Mouse (Mus musculus) hematopoietic stem cell, adult 5-6 weeks (primary cell): ENCODE results near the gene Mink1. TPM values are rescaled to one million over a fixed set of nuclear protein-coding genes. Genes with fewer than 3 reads are reported as not detected.

Experiments
- ATAC-seq, 2 experiments: fragments of 125-278 bp in 1 of 2; replicated peaks in 1 of 2; 2 replicates each; pipeline ENCODE4 v1.8.0; 2016 to 2017; ENCODE audit warnings: inconsistent platforms in 2 of 2, mild to moderate bottlenecking in 2 of 2, moderate number of reproducible peaks in 2 of 2, low read depth in 1 of 2, moderate TSS enrichment in 1 of 2; ENCODE audit not compliant: low FRiP score in 2 of 2, poor library complexity in 2 of 2, severe bottlenecking in 2 of 2, insufficient read depth in 1 of 2, low TSS enrichment in 1 of 2
- total RNA-seq: library from RNA; stranded (forward); fragments of 172-1452, 232-1000 nt; gene quantifications from 2 replicates; pipeline ENCODE4 v1.2.3, GENCODE M21; 2017

Gene Mink1
- total RNA-seq, 1 experiment from 2014 or later, result 26.4 TPM

- ATAC-seq, result no peak
Measured at GRCm38 (mm10) chr11:70643051-70643450, 80.4 kb downstream of the Mink1 start.

GRCm38 (mm10) chr11:70644564-70645103 is 82.0 kb downstream of the Mink1 start:
- no peak for ATAC-seq

- no peak for ATAC-seq
Measured at GRCm38 (mm10) chr11:70645461-70646258, 83.0 kb downstream of the Mink1 start.

- no peak for ATAC-seq
Measured at GRCm38 (mm10) chr11:70646259-70646555, 83.5 kb downstream of the Mink1 start.

GRCm38 (mm10) chr11:70646691-70647650 is 84.3 kb downstream of the Mink1 start, which contains the start of the genes Rnf167 and Slc25a11:
Rnf167 (plus strand) TSS chr11:70647235.
Slc25a11 (minus strand) TSS chr11:70647479.
- ATAC-seq, result peak; percentile 77 to 85

GRCm38 (mm10) chr11:70647716-70648420 is 85.2 kb downstream of the Mink1 start:
- no peak for ATAC-seq

GRCm38 (mm10) chr11:70648512-70648911 is 85.8 kb downstream of the Mink1 start:
- no peak for ATAC-seq

GRCm38 (mm10) chr11:70649185-70649734 is 86.6 kb downstream of the Mink1 start:
- ATAC-seq, result no peak

- no peak for ATAC-seq
Measured at GRCm38 (mm10) chr11:70650322-70651175, 87.9 kb downstream of the Mink1 start.

- ATAC-seq, result no peak
Measured at GRCm38 (mm10) chr11:70651391-70651790, 88.7 kb downstream of the Mink1 start.

- no peak for ATAC-seq
Measured at GRCm38 (mm10) chr11:70652029-70652883, 89.6 kb downstream of the Mink1 start.

- no peak for ATAC-seq
Measured at GRCm38 (mm10) chr11:70652884-70653344, 90.2 kb downstream of the Mink1 start.

GRCm38 (mm10) chr11:70653345-70654197 is 90.9 kb downstream of the Mink1 start:
- peak in 1 of 2 experiments; percentile 3; a peak in 1 of 4 replicates for ATAC-seq

- ATAC-seq, result peak; percentile 25 to 39
Measured at GRCm38 (mm10) chr11:70654198-70654922, 91.7 kb downstream of the Mink1 start, which contains the start of gene Pfn1. Pfn1 (minus strand) TSS chr11:70654644.
